Mouse (Mus musculus) spleen, adult 2 months (tissue): ENCODE measurements around the gene Ppp1r16b.

ENCODE experiments used
- CTCF ChIP-seq: fragments of 200-500 bp; IDR thresholded peaks from 2 replicates; pipeline ENCODE4 v1.5.1; 2011; ENCODE audit warnings: mild to moderate bottlenecking, inconsistent platforms; ENCODE audit not compliant: insufficient read depth, insufficient read length, insufficient replicate concordance; ENCODE audit errors: extremely low read depth
- POLR2A ChIP-seq: fragments of 200-500 bp; IDR thresholded peaks from 2 replicates; pipeline ENCODE4 v1.6.1; 2011; ENCODE audit warnings: low read depth, low read length, inconsistent platforms

- TF ChIP-seq CTCF (no peak), POLR2A (no peak)
Observed at GRCm38 (mm10) chr2:158799328-158799727, 134.1 kb downstream of the Ppp1r16b start.
